Mouse (Mus musculus) hindbrain, embryonic 14.5 days (tissue): ENCODE measurements around the gene Gga3. TPM values are rescaled to one million over a fixed set of nuclear protein-coding genes. Genes with fewer than 3 reads are reported as not detected.
A peak's percentile ranks its signal among the peaks of the same experiment; 100 is the strongest.

Experiments used
- ATAC-seq: fragments of 200-750 bp; cut with Nextera tagmentation; 2 replicates; pipeline ENCODE4 v1.8.0; 2017; ENCODE audit warnings: moderate number of reproducible peaks, mild to moderate bottlenecking, moderate TSS enrichment, moderate library complexity; ENCODE audit not compliant: low FRiP score
- DNase-seq: peaks from one replicate; pipeline ENCODE4 v3.0.0-alpha.2; 2015; ENCODE audit warnings: low spot score
- H3K27ac ChIP-seq: fragments of 300-500 bp; sonication (generic); 2 replicates; pipeline ENCODE4 v1.5.1; 2014; ENCODE audit warnings: mild to moderate bottlenecking, moderate library complexity
- H3K27me3 ChIP-seq: fragments of 300-500 bp; sonication (generic); 2 replicates; pipeline ENCODE4 v1.6.1; 2014; ENCODE audit warnings: mild to moderate bottlenecking, low read length, mixed read lengths; ENCODE audit not compliant: control insufficient read depth, insufficient read depth
- H3K36me3 ChIP-seq: fragments of 300-500 bp; sonication (generic); replicated peaks from 2 replicates; pipeline ENCODE4 v1.6.1; 2014; ENCODE audit not compliant: control insufficient read depth, insufficient read depth
- H3K4me1 ChIP-seq: fragments of 300-500 bp; sonication (generic); replicated peaks from 2 replicates; pipeline ENCODE4 v1.6.1; 2014; ENCODE audit warnings: antibody characterized with exemption, low read length, mixed read lengths; ENCODE audit not compliant: control insufficient read depth, insufficient read depth
- H3K4me2 ChIP-seq: fragments of 300-500 bp; sonication (generic); replicated peaks from 2 replicates; pipeline ENCODE4 v1.6.1; 2014; ENCODE audit warnings: mild to moderate bottlenecking, moderate library complexity
- H3K4me3 ChIP-seq: fragments of 300-500 bp; sonication (generic); replicated peaks from 2 replicates; pipeline ENCODE4 v1.5.1; 2014; ENCODE audit warnings: mild to moderate bottlenecking, low read length
- H3K9ac ChIP-seq: fragments of 300-500 bp; sonication (generic); 2 replicates; pipeline ENCODE4 v1.6.1; 2014
- H3K9me3 ChIP-seq: fragments of 300-500 bp; sonication (generic); 2 replicates; pipeline ENCODE4 v1.6.1; 2016; ENCODE audit warnings: low read length; ENCODE audit not compliant: control insufficient read depth
- WGBS: fragments of 180-500 bp; shearing (Covaris S2); extraction: QIAGEN DNeasy Blood & Tissue Kit; methylation state at CpG from one replicate; pipeline ENCODE4 v1.1.7; 2014; 5-methylcytosine and 5-hydroxymethylcytosine counted together
- polyA plus RNA-seq: library from polyadenylated mRNA; unstranded; fragments of >200 nt; fragmentation: Nextera tagmentation; extraction: Ambion mirVana; gene quantifications from 2 replicates; pipeline ENCODE4 v1.2.1, GENCODE M21; 2014

Gga3 gene
- polyA plus RNA-seq, 1 experiment from 2014 or later: 39.4 TPM

DNA sequence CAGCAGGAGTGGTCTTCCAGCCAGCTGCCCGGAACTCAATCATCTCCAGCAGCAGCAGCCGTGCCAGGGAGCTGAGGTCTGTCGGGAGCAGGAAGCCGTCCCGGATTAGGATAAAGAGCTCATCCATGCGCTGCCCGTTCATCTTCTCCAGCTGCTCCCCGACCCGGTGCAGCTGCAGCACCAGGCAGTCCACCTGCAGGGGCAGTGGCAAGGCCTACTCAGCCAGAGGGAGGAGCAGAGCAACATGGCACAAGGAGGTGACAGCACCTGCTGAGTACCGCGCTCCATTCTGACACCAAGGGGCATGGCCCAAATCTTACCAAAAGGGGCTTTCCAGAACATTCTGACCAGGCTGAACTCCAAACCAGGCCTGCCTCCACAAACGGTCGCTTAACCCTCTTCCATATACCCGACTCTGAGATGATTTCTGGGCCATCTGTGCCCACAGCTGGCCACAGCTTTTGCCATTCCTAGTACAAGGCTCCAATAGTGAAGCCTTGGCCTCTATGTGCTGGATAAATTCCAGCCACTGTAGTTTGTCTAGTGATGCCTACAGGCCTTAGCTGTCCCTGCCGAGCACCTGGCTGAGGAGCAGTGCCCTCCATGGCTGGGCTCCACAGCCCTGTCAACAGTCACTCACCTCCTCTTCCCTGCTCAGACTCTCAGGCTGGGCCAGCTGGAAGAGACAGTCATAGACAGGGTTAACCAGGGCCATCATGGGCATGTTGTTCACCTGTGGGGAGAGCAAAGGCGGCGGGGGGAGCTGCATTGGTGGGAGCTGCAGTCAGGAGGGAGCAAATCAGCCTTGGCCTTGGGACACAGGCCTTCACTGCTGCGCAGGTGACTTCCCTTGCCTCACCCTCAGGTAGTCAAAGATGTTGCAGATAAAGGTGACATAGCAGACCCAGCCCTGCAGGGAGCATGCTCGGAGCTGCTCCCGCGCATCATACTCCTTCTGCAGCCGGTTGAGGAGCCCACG, 4.9 kb upstream of the Gga3 start:
- no peak overlapping the region for H3K9ac ChIP-seq
- H3K9me3 ChIP-seq: no peaks in the 10 kb centered on the region
- H3K36me3 ChIP-seq: peaks cover 46% of the 10 kb centered on the region
- H3K27ac ChIP-seq: no peak overlapping the region
- no peaks in the 10 kb centered on the region; the same call in 1 of the 2 replicates for H3K27me3 ChIP-seq
- WGBS: 79% methylated on average over 23 of the region's 23 CpGs
- ATAC-seq (no peak), DNase-seq (no peak)
- H3K4me3 ChIP-seq: no peak overlapping the region
- no peak overlapping the region for H3K4me2 ChIP-seq
- H3K4me1 ChIP-seq: peaks cover 16% of the 10 kb centered on the region

DNA sequence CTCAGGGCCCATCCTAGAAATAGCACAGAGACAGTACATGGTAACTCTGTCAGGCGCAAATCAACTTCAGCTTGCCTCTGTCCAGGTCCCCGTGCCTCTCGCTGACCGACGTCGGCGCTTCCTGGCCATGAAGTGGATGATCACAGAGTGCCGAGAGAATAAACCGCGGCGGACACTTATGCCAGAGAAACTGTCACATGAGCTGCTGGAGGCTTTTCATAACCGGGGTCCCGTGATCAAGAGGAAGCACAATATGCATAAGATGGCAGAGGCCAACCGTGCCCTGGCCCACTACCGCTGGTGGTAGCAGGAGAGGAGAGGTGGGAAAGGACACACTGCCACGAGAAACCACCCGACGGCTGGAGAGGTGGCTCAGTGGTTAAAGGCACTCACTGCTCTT, 2.9 kb upstream of the Gga3 start:
- WGBS: 94% methylated on average over 18 of the region's 18 CpGs

DNA sequence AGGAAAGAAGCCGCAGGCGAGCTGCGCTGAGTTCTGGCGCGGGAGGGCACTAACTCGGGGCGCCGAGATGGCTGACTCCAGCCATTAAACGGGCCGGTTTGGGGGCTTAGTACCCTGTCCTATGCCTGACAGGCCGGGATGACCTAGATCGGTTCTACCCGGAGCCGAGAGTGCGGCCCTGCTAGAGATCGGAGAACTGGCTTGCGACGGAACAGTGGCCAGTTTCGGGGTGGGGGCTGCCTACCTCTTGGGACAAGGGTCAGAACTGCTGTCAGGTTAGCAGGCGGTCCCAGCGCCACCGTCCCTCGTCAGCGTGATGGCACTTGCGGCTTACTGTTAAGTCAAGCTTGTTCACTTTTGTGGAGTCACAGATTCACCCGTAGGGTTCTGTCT, 449 bp upstream of the Gga3 start:
- H3K36me3 ChIP-seq: peaks cover 48% of the 10 kb centered on the region
- DNase-seq (no peak), ATAC-seq (peak; percentile 16)
- peak overlapping the region; percentile 89 for H3K4me2 ChIP-seq
- WGBS: 0% methylated on average over 26 of the region's 26 CpGs
- peak overlapping the region; percentile 98 for H3K27ac ChIP-seq
- no peaks in the 10 kb centered on the region for H3K27me3 ChIP-seq
- H3K4me3 ChIP-seq: peak overlapping the region; percentile 89
- no peaks in the 10 kb centered on the region for H3K9me3 ChIP-seq
- peak overlapping the region; percentile 92 for H3K9ac ChIP-seq
- H3K4me1 ChIP-seq: peaks cover 25% of the 10 kb centered on the region

More for the DNA sequence above, 2.9 kb upstream of the Gga3 start:
- Histone ChIP-seq H3K4me1 (peaks cover 24% of the 10 kb centered on the region), H3K27me3 (no peaks in the 10 kb centered on the region), H3K9ac (no peak overlapping the region), H3K9me3 (no peaks in the 10 kb centered on the region), H3K4me3 (no peak overlapping the region), H3K36me3 (peaks cover 46% of the 10 kb centered on the region), H3K27ac (no peak overlapping the region), H3K4me2 (no peak overlapping the region)
- DNase-seq (no peak), ATAC-seq (no peak)

DNA sequence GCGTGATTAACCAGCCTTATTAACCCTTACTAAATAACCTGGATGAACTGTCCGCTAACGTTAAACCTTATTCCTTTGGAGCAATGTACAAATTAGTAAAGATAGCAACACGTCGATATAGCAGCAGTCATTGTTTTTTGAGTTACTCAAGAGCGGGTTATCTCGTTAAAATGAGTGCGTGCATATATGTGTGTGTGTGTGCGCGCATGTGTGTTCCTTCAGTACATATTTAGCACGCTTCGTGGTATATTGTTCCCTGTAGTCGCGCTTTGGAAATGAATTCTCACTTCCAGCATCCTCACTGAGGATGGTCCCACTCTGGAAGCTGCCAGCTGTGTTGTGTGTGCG, 749 bp downstream of the Gga3 start:
- Histone ChIP-seq H3K4me1 (peaks cover 25% of the 10 kb centered on the region), H3K4me2 (peak overlapping the region; percentile 89), H3K9me3 (no peaks in the 10 kb centered on the region), H3K9ac (peak overlapping the region; percentile 92), H3K27me3 (no peaks in the 10 kb centered on the region), H3K36me3 (peaks cover 41% of the 10 kb centered on the region), H3K4me3 (peak overlapping the region; percentile 89), H3K27ac (peak overlapping the region; percentile 98)
- DNase-seq (no peak), ATAC-seq (no peak)
- 8% methylated on average over 15 of the region's 15 CpGs for WGBS

DNA sequence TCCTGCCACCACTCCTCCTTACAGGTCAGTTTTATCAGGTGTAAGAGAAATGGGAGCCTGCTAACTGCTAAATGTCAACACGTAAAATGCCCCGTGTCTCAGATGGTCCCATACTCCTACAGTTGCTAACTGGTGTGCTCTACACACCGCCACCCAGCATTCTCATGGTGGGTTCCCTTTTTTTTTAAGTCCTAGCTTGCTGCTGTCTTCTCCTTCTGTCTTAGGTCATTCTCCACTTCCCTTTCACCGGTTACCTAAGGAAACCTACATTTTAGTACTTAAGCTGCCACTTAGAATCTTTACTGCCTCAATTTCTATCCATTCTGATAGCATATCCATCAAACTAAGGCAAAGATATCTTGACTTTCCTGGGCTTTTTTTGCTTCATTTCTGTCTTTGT, 2.7 kb downstream of the Gga3 start:
- DNase-seq (no peak), ATAC-seq (no peak)
- 96% methylated on average over 4 of the region's 4 CpGs for WGBS
- no peak overlapping the region for H3K4me2 ChIP-seq
- no peak overlapping the region for H3K9ac ChIP-seq
- H3K36me3 ChIP-seq: peaks cover 37% of the 10 kb centered on the region
- H3K27me3 ChIP-seq: no peaks in the 10 kb centered on the region
- no peak overlapping the region for H3K27ac ChIP-seq
- no peaks in the 10 kb centered on the region for H3K9me3 ChIP-seq
- peaks cover 25% of the 10 kb centered on the region for H3K4me1 ChIP-seq
- H3K4me3 ChIP-seq: no peak overlapping the region

DNA sequence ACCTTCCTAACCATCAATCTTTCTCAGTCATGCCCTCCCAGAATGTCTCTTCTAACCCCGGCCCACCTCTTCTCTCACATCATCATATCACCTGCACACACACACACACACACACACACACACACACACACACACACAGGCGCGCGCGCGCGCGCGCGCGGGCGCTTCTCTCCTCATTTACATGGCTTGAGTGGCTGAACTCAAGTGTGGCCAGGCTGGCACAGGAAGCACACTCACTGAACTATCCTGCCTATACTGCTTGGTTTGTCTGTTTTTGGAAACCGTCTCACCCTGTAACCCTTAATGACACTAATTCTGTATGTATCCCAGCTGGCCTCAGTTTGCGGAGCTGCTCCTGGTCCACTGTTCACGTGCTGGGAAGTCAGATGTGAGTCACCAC, 3.1 kb downstream of the Gga3 start:
- no peaks in the 10 kb centered on the region for H3K27me3 ChIP-seq
- H3K4me2 ChIP-seq: no peak overlapping the region
- H3K27ac ChIP-seq: no peak overlapping the region
- H3K4me1 ChIP-seq: peaks cover 25% of the 10 kb centered on the region
- ATAC-seq (no peak), DNase-seq (no peak)
- H3K9me3 ChIP-seq: no peaks in the 10 kb centered on the region
- H3K9ac ChIP-seq: no peak overlapping the region
- peaks cover 37% of the 10 kb centered on the region for H3K36me3 ChIP-seq
- WGBS: 98% methylated on average over 15 of the region's 15 CpGs
- no peak overlapping the region for H3K4me3 ChIP-seq

DNA sequence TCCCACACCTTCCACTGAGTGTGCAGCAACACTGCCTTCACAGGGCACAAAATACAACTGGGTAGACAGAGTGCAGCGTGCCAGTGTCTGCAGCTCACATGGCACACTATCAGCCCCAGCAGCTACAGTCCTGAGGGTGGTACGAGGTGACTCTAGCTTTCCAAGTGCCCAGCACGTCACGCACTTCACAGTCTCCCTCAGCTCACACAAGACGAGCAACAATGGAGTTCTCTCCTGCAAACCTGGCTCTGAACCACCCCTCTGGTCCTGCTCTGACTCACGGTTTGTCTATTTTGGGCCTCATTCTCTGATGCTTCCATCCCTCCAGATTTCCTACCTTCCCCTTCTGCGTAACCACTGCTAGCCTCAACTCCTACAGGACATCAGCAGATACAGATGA, 4.1 kb downstream of the Gga3 start:
- Histone ChIP-seq H3K27me3 (no peaks in the 10 kb centered on the region), H3K4me2 (no peak overlapping the region), H3K27ac (no peak overlapping the region), H3K4me1 (peaks cover 18% of the 10 kb centered on the region), H3K4me3 (no peak overlapping the region), H3K36me3 (peaks cover 37% of the 10 kb centered on the region), H3K9ac (no peak overlapping the region), H3K9me3 (no peaks in the 10 kb centered on the region)
- DNase-seq: no peak
- WGBS: 94% methylated on average over 7 of the region's 7 CpGs
- no peak for ATAC-seq

DNA sequence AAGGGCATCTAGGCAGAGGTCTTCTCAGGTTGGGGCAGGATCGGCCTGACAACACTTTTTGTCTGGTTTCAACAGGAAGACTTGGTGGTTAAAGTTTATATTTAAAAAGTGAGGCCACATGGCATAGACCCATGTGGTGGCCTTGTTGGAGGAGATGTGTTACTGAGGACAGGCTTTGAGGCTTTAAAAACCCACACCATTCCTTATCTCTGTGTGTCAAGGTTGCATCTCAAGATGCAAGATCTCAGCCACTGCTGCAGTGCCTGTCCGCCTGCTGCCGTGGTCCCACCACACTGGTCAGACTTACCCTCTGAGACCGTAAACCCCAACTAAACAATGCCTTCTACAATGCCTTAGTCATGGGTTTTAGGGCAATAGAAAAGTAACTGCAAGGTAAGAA, 5.5 kb downstream of the Gga3 start:
- no peak overlapping the region for H3K4me3 ChIP-seq
- peaks cover 15% of the 10 kb centered on the region for H3K4me1 ChIP-seq
- no peak for DNase-seq
- H3K27ac ChIP-seq: no peak overlapping the region
- H3K9me3 ChIP-seq: no peaks in the 10 kb centered on the region
- no peak overlapping the region for H3K9ac ChIP-seq
- no peak overlapping the region for H3K4me2 ChIP-seq
- H3K36me3 ChIP-seq: peaks cover 51% of the 10 kb centered on the region
- WGBS: 94% methylated on average over 4 of the region's 4 CpGs
- ATAC-seq: no peak
- no peaks in the 10 kb centered on the region for H3K27me3 ChIP-seq

DNA sequence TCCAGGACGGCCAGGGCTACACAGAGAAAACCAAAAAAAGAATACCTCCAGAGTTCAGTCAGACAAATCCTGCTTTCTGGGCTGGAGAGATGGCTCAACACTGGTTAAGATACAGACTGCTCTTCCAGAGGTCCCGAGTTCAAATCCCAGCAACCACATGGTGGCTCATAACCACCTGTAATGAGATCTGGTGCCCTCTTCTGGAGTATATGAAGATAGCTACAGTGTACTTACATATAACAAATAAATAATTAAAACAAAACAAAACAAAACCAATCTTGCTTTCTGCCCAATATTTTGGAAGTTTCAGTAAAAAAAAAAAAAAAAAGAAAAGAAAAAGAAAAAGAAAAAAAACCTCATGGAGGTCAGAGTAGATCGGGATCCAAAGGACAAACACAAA, 8.6 kb downstream of the Gga3 start:
- 95% methylated on average over 3 of the region's 3 CpGs for WGBS
- H3K9me3 ChIP-seq: no peaks in the 10 kb centered on the region

More for the DNA sequence above, 8.6 kb downstream of the Gga3 start:
- Histone ChIP-seq H3K27me3 (no peaks in the 10 kb centered on the region), H3K4me3 (no peak overlapping the region), H3K4me2 (no peak overlapping the region), H3K36me3 (peaks cover 81% of the 10 kb centered on the region), H3K9ac (no peak overlapping the region), H3K27ac (no peak overlapping the region), H3K4me1 (no peaks in the 10 kb centered on the region)
- ATAC-seq (no peak), DNase-seq (no peak)
